Mouse (Mus musculus): ENCODE results near the gene Scai. TPM values are rescaled to one million over a fixed set of nuclear protein-coding genes. Genes with fewer than 3 reads are reported as not detected.
"Not testable (repeated sequence)": the region's sequence is repeated elsewhere in the genome, so short reads cannot be mapped to it uniquely, and the experiment has no call there.

The Scai gene
- polyA plus RNA-seq (2012; rRNA removed), result 1.7 TPM in 2 replicates

DNA sequence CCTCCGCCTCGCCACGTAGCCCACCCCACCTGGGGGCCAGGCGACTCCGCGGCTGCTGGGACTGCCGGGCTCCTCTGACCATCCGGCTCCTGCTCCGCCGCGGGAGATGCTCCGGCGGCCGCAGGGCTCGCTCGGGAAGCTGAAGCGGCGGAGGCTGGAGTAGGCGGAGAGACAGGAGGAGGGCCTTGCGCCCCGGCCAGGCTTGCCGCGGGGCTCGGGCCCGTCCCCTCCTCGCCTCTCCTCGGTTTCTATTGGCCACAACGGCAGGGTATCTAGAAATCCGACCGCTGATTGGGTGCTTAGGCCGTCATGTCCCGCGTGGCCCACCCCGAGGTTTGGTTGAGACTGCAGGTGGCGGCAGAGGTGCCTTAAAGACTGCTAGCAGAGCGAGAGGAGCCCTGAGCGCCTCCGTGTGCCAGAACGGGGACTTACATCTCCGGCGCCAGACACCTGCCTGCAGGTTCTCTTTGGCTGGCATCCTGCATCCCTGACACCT is at the start of gene Scai:
Gene Scai, minus strand, starts transcription at position 174 of the 496 bp plus-strand sequence.
- peak within 1 kb of the TSS; percentile 89 for H3K4me3 ChIP-seq (ENCODE audit: insufficient read depth, low read depth, low read length)
- TF ChIP-seq CTCF (conservative IDR thresholded peaks at IDR 0.05; ENCODE audit: insufficient read depth, insufficient read length, low read depth, low read length) (peak; percentile 93), POLR2A (IDR thresholded peaks at IDR 0.05; ENCODE audit: low read depth, low read length) (no peak)
- peaks cover 2% of the 10 kb centered on the region; the same call in 1 of the 2 replicates for H3K4me1 ChIP-seq (ENCODE audit: control insufficient read depth, insufficient read depth, low read length)
- peak within 1 kb of the TSS; percentile 51; the same call in 1 of the 2 replicates for H3K27ac ChIP-seq (ENCODE audit: insufficient read depth, low read depth, low read length)
- no peaks in the 10 kb centered on the region for H3K27me3 ChIP-seq (replicated peaks; ENCODE audit: control insufficient read depth, insufficient read depth, low read length)
- no peaks in the 10 kb centered on the region for H3K36me3 ChIP-seq (ENCODE audit: control insufficient read depth, insufficient read depth, low read length)
- under 1% methylated on average over 41 of the region's 41 CpGs for WGBS
- DNase-seq, result peak; percentile 100

DNA sequence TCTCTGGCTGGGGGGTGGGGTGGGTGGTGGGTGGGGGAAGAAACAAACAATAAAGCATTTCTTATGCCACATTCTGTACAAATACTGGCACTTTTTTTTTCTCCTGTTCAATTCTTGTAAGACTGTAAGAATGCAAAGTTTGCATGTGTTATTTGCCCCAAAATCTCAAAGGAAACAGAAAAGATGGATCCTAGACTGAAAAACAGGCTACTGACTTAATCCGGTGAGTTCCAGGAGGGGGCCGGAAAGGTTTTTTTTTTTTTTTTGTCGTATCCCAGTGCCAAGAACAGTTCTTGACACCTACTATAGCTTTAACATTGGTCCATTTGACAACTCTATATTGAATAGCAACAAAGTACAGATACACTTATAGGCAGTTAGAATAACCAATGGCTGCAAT is 36.2 kb upstream of the Scai start:
- no peaks in the 10 kb centered on the region for H3K27me3 ChIP-seq (replicated peaks; ENCODE audit: control insufficient read depth, insufficient read depth, low read length)
- no peak overlapping the region for H3K4me3 ChIP-seq (ENCODE audit: insufficient read depth, low read depth, low read length)
- no peaks in the 10 kb centered on the region; the same call in 1 of the 2 replicates for H3K4me1 ChIP-seq (ENCODE audit: control insufficient read depth, insufficient read depth, low read length)
- no peak for DNase-seq
- 35% methylated on average over 3 of the region's 3 CpGs for WGBS
- no peak for TF ChIP-seq CTCF (conservative IDR thresholded peaks at IDR 0.05; ENCODE audit: insufficient read depth, insufficient read length, low read depth, low read length)
- no peak for TF ChIP-seq POLR2A (IDR thresholded peaks at IDR 0.05; ENCODE audit: low read depth, low read length)
- H3K36me3 ChIP-seq (ENCODE audit: control insufficient read depth, insufficient read depth, low read length), result no peaks in the 10 kb centered on the region
- no peak overlapping the region for H3K27ac ChIP-seq (ENCODE audit: insufficient read depth, low read depth, low read length)

DNA sequence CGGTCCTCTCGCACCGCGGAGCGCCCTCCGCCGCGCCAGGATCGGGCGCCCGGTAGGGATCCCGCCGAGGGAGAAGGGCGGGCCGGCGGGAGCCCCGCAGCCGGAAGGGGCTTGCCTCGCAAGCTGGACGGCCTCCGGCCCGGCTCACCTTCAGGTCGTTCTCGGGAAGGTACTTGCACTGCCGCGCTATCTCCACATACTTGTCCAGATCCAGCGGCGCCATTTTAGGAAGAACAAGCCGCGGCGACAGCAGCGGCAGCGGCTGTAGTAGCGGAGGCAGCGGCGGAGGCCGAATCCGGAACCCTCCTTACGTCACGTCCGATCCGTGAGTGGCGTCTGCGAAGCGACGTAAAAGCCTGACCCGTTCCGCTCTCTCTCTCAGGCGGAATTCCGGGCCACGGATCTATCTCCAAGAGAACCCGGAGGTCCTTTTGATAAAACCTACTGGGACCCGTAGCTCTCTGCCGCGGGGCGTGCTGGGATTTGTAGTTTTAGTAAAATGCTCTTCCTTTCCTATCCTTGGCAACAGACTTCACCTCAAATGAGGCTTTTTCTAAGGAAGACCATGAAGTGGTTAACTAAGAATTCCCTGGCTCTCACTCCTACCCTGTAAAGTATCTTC is 35.6 kb upstream of the Scai start, which contains the start of gene Ppp6c:
Gene Ppp6c, minus strand, starts transcription at position 433 of the 622 bp plus-strand sequence.
- Histone ChIP-seq H3K4me1 (ENCODE audit: control insufficient read depth, insufficient read depth, low read length) (no peaks in the 10 kb centered on the region; the same call in 1 of the 2 replicates), H3K27me3 (replicated peaks; ENCODE audit: control insufficient read depth, insufficient read depth, low read length) (no peaks in the 10 kb centered on the region), H3K36me3 (ENCODE audit: control insufficient read depth, insufficient read depth, low read length) (no peaks in the 10 kb centered on the region), H3K4me3 (ENCODE audit: insufficient read depth, low read depth, low read length) (peak within 1 kb of the TSS; percentile 95), H3K27ac (ENCODE audit: insufficient read depth, low read depth, low read length) (peak within 1 kb of the TSS; percentile 92)
- DNase-seq, result peak; percentile 98
- TF ChIP-seq CTCF (conservative IDR thresholded peaks at IDR 0.05; ENCODE audit: insufficient read depth, insufficient read length, low read depth, low read length) (no peak), POLR2A (IDR thresholded peaks at IDR 0.05; ENCODE audit: low read depth, low read length) (peak; percentile 71)
- WGBS, result under 1% methylated on average over 56 of the region's 56 CpGs

DNA sequence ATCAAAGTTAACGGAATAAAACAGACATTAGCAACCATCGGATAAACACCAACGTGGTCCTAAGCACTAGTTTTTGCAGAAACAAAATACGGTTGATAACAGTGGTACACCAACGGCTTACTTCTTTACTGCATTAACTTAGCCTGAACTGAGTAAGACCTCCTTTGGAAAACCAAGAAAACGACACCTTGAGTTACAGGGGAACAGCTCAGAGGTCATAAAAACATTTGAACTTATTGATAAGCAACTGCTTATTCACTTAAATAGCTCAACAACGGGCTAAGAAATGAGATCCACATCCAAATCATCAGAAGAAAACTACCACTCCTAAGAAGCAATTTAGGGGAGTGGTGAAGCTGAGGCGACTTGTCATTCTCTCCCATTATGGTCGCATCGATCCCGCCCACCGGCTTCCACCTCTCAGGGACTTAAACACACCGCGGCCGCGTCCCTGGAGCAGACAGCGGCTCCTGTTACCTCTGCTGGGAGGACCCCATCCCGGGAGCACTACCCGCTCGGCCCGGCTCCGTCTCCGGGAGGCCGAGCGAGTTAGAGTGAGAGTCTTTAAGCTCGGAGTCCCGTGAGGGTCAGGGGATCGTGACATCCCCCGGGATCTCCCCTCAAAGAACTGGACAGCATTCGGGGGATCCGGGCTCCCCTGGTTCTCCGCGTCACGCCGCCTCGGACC is 34.9 kb upstream of the Scai start:
- Histone ChIP-seq H3K4me3 (ENCODE audit: insufficient read depth, low read depth, low read length) (peak overlapping the region; percentile 95), H3K27ac (ENCODE audit: insufficient read depth, low read depth, low read length) (peak overlapping the region; percentile 92)
- peak; percentile 40 for DNase-seq
- not testable (repeated sequence) for H3K27me3 ChIP-seq (replicated peaks; ENCODE audit: control insufficient read depth, insufficient read depth, low read length); H3K36me3 ChIP-seq (ENCODE audit: control insufficient read depth, insufficient read depth, low read length); H3K4me1 ChIP-seq (ENCODE audit: control insufficient read depth, insufficient read depth, low read length)
- WGBS, result 2% methylated on average over 35 of the region's 36 CpGs

DNA sequence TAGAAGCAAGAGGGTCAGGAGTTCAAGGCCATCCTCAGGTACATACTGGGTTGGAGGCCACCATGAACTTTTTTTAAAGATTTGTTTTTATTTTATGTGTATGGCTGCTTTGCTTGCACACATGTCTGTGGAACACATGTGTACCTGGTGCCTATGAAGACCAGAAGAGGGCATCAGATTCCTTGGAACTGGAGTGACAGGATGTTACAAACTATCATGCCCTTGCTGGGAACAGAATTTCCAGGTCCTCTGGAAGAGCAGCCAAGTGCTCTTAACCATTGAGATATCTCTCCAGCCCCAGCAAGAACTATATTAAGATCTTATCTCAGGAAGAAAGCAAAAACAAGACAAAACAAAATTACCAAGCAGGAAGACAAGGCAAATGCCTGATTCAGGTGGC is 34.1 kb upstream of the Scai start:
- H3K4me3 ChIP-seq (ENCODE audit: insufficient read depth, low read depth, low read length), result no peak overlapping the region
- DNase-seq, result no peak

DNA sequence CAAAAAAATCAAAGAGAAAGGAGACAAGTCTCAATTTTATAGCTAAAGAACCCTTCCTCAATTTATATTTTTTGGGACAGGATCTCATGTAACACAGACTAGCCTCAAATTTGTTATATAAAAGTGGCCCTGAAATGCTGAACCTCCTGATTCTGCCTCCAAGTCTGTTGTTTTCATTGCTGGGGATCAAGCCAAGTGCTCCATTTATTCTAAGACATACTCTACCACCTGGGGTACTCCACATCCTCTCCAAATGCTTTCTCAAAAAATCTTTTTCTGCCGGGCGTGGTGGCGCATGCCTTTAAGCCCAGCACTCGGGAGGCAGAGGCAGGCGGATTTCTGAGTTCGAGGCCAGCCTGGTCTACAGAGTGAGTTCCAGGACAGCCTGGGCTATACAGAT is 29.5 kb upstream of the Scai start:
- no peaks in the 10 kb centered on the region for H3K27me3 ChIP-seq (replicated peaks; ENCODE audit: control insufficient read depth, insufficient read depth, low read length)
- no peaks in the 10 kb centered on the region for H3K36me3 ChIP-seq (ENCODE audit: control insufficient read depth, insufficient read depth, low read length)
- H3K27ac ChIP-seq (ENCODE audit: insufficient read depth, low read depth, low read length), result no peak overlapping the region
- no peaks in the 10 kb centered on the region; the same call in 1 of the 2 replicates for H3K4me1 ChIP-seq (ENCODE audit: control insufficient read depth, insufficient read depth, low read length)
- no peak for DNase-seq
- H3K4me3 ChIP-seq (ENCODE audit: insufficient read depth, low read depth, low read length), result no peak overlapping the region
- TF ChIP-seq POLR2A (IDR thresholded peaks at IDR 0.05; ENCODE audit: low read depth, low read length) (no peak), CTCF (conservative IDR thresholded peaks at IDR 0.05; ENCODE audit: insufficient read depth, insufficient read length, low read depth, low read length) (no peak)
- 97% methylated on average over 6 of the region's 6 CpGs for WGBS

More for the DNA sequence above, 34.1 kb upstream of the Scai start:
- H3K36me3 ChIP-seq (ENCODE audit: control insufficient read depth, insufficient read depth, low read length), result no peaks in the 10 kb centered on the region
- TF ChIP-seq POLR2A (IDR thresholded peaks at IDR 0.05; ENCODE audit: low read depth, low read length) (no peak), CTCF (conservative IDR thresholded peaks at IDR 0.05; ENCODE audit: insufficient read depth, insufficient read length, low read depth, low read length) (no peak)
- no peak overlapping the region for H3K27ac ChIP-seq (ENCODE audit: insufficient read depth, low read depth, low read length)
- no peaks in the 10 kb centered on the region; the same call in 1 of the 2 replicates for H3K4me1 ChIP-seq (ENCODE audit: control insufficient read depth, insufficient read depth, low read length)
- H3K27me3 ChIP-seq (replicated peaks; ENCODE audit: control insufficient read depth, insufficient read depth, low read length), result no peaks in the 10 kb centered on the region

DNA sequence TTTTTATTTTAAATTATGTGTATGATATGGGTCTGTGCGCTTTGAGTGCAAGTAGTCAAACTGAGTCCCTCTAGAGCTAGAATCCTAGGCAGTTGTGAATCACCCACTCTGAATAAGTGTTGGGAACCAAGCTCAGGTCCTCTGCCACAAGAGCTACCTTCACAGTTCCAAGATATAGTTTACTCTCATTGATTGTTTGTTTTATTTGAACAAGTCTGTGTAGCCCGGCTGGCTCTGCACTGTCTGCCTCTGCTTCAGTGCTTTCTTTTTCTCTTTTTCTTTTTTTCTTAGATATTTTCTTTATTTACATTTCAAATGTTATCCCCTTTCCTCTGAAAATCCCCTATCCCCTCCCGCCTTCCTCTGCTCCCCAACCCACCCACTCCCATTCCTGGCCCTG is 28.5 kb upstream of the Scai start:
- Histone ChIP-seq H3K36me3 (ENCODE audit: control insufficient read depth, insufficient read depth, low read length) (no peaks in the 10 kb centered on the region), H3K27me3 (replicated peaks; ENCODE audit: control insufficient read depth, insufficient read depth, low read length) (no peaks in the 10 kb centered on the region), H3K4me3 (ENCODE audit: insufficient read depth, low read depth, low read length) (no peak overlapping the region), H3K4me1 (ENCODE audit: control insufficient read depth, insufficient read depth, low read length) (peaks cover 2% of the 10 kb centered on the region; the same call in 1 of the 2 replicates), H3K27ac (ENCODE audit: insufficient read depth, low read depth, low read length) (no peak overlapping the region)
- TF ChIP-seq CTCF (conservative IDR thresholded peaks at IDR 0.05; ENCODE audit: insufficient read depth, insufficient read length, low read depth, low read length) (no peak), POLR2A (IDR thresholded peaks at IDR 0.05; ENCODE audit: low read depth, low read length) (no peak)
- WGBS, result 94% methylated on average over 3 of the region's 3 CpGs
- no peak for DNase-seq

Data from kidney, adult 2 months (tissue).